Mouse (Mus musculus) liver, postnatal 0 days (tissue): Measurements from ENCODE around the gene H2-T22. TPM values are rescaled to one million over a fixed set of nuclear protein-coding genes. Genes with fewer than 3 reads are reported as not detected.
"Not testable (repeated sequence)": the region's sequence is repeated elsewhere in the genome, so short reads cannot be mapped to it uniquely, and the experiment has no call there.

Experiments
- ATAC-seq: fragments of 200-750 bp; cut with Nextera tagmentation; 2 replicates; pipeline ENCODE4 v1.8.0; 2017; ENCODE audit warnings: mild to moderate bottlenecking, moderate library complexity
- DNase-seq: peaks from one replicate; pipeline ENCODE4 v3.0.0-alpha.2; 2016
- H3K27ac ChIP-seq: fragments of 300-500 bp; sonication (generic); 2 replicates; pipeline ENCODE4 v1.5.1; 2014; ENCODE audit warnings: antibody characterized with exemption, moderate library complexity, mild to moderate bottlenecking, low read depth
- H3K27me3 ChIP-seq: fragments of 300-500 bp; sonication (generic); 2 replicates; pipeline ENCODE4 v1.6.1; 2014; ENCODE audit warnings: low read length, control low read depth, mixed read lengths; ENCODE audit not compliant: insufficient read depth
- H3K36me3 ChIP-seq: fragments of 300-500 bp; sonication (generic); replicated peaks from 2 replicates; pipeline ENCODE4 v1.6.1; 2014; ENCODE audit warnings: mild to moderate bottlenecking, control low read depth, low read length, moderate library complexity, mixed read lengths; ENCODE audit not compliant: insufficient read depth
- H3K4me1 ChIP-seq: fragments of 300-500 bp; sonication (generic); 2 replicates; pipeline ENCODE4 v1.6.1; 2014; ENCODE audit warnings: antibody characterized with exemption, mild to moderate bottlenecking, control low read depth; ENCODE audit not compliant: insufficient read depth
- H3K4me2 ChIP-seq: fragments of 300-500 bp; sonication (generic); 2 replicates; pipeline ENCODE4 v1.6.1; 2014; ENCODE audit warnings: low read depth, mild to moderate bottlenecking, low read length, moderate library complexity, mixed read lengths
- H3K4me3 ChIP-seq: fragments of 300-500 bp; sonication (generic); 2 replicates; pipeline ENCODE4 v1.5.1; 2014; ENCODE audit warnings: low read depth, low read length
- H3K9ac ChIP-seq: fragments of 300-500 bp; sonication (generic); replicated peaks from 2 replicates; pipeline ENCODE4 v1.6.1; 2014; ENCODE audit warnings: mild to moderate bottlenecking, moderate library complexity
- H3K9me3 ChIP-seq: fragments of 300-500 bp; sonication (generic); 2 replicates; pipeline ENCODE4 v1.6.1; 2016; ENCODE audit warnings: mild to moderate bottlenecking, control low read depth, low read length, mixed read lengths
- CTCF ChIP-seq: sonication (generic); IDR thresholded peaks from 2 replicates; pipeline ENCODE4 v1.5.1; 2016; ENCODE audit warnings: antibody characterized with exemption, low read depth
- EP300 ChIP-seq: IDR thresholded peaks from 2 replicates; pipeline ENCODE4 v1.6.1; 2016; ENCODE audit warnings: antibody characterized with exemption, low read depth, mild to moderate bottlenecking
- WGBS: fragments of 180-500 bp; shearing (Covaris S2); extraction: QIAGEN DNeasy Blood & Tissue Kit; methylation state at CpG from one replicate; pipeline ENCODE4 v1.1.7; 2014; ENCODE audit not compliant: insufficient replicate concordance; 5-methylcytosine and 5-hydroxymethylcytosine counted together
- polyA plus RNA-seq: library from polyadenylated mRNA; unstranded; fragments of >200 nt; fragmentation: Nextera tagmentation; extraction: Ambion mirVana; gene quantifications from 2 replicates; pipeline ENCODE4 v1.2.1, GENCODE M21; 2015

H2-T22 gene
- polyA plus RNA-seq, 1 experiment from 2014 or later: 17.1 TPM

- H3K27me3 ChIP-seq, H3K36me3 ChIP-seq, H3K9ac ChIP-seq, H3K4me2 ChIP-seq, H3K9me3 ChIP-seq, H3K4me3 ChIP-seq: not testable (repeated sequence)
- Histone ChIP-seq H3K27ac (peak overlapping the region; percentile 78), H3K4me1 (peaks cover 14% of the 10 kb centered on the region)
- 31% methylated on average over 3 of the region's 3 CpGs for WGBS
- DNase-seq: peak; percentile 63
- ATAC-seq: peak; percentile 83
- peak; percentile 76 for TF ChIP-seq CTCF
Measured at GRCm38 (mm10) chr17:36035010-36035638, 7.4 kb downstream of the H2-T22 start.

GRCm38 (mm10) chr17:36034524-36034923 lies 8.0 kb downstream of the H2-T22 start:
- H3K9me3 ChIP-seq, H3K4me3 ChIP-seq, H3K27me3 ChIP-seq, H3K9ac ChIP-seq, H3K36me3 ChIP-seq, DNase-seq: not testable (repeated sequence)
- peaks cover 16% of the 10 kb centered on the region for H3K4me1 ChIP-seq
- 60% methylated on average over 3 of the region's 3 CpGs for WGBS
- ATAC-seq: peak; percentile 46
- 0 out of 2 replicates have a peak overlapping the region, but pooled peaks have one; percentile 18 for H3K4me2 ChIP-seq
- peak overlapping the region; percentile 78 for H3K27ac ChIP-seq

GRCm38 (mm10) chr17:36032351-36032875 lies 10.1 kb downstream of the H2-T22 start, which contains the start of gene H2-T23:
Gene H2-T23, minus strand, starts transcription at chr17:36032855.
- H3K27ac ChIP-seq: peak within 1 kb of the TSS; percentile 84
- H3K9me3 ChIP-seq, H3K27me3 ChIP-seq, H3K36me3 ChIP-seq: not testable (repeated sequence)
- H3K4me1 ChIP-seq: peaks cover 16% of the 10 kb centered on the region
- ATAC-seq (peak; percentile 53), DNase-seq (peak; percentile 76)
- H3K9ac ChIP-seq: peak within 1 kb of the TSS; percentile 86
- peak within 1 kb of the TSS; percentile 84 for H3K4me2 ChIP-seq
- under 1% methylated on average over 24 of the region's 25 CpGs for WGBS
- H3K4me3 ChIP-seq: peak within 1 kb of the TSS; percentile 76

GRCm38 (mm10) chr17:36031583-36032331 lies 10.8 kb downstream of the H2-T22 start:
- peak overlapping the region; percentile 76 for H3K4me3 ChIP-seq
- H3K9ac ChIP-seq: peak overlapping the region; percentile 86
- H3K9me3 ChIP-seq, H3K27me3 ChIP-seq, H3K36me3 ChIP-seq: not testable (repeated sequence)
- DNase-seq: peak; percentile 49
- WGBS: 2% methylated on average over 40 of the region's 40 CpGs
- H3K27ac ChIP-seq: peak overlapping the region; percentile 84
- peaks cover 16% of the 10 kb centered on the region for H3K4me1 ChIP-seq
- TF ChIP-seq CTCF: peak; percentile 67
- peak; percentile 38 for ATAC-seq
- H3K4me2 ChIP-seq: peak overlapping the region; percentile 84

GRCm38 (mm10) chr17:36030703-36031582 lies 11.6 kb downstream of the H2-T22 start:
- H3K4me3 ChIP-seq: peak overlapping the region; percentile 76

GRCm38 (mm10) chr17:36030046-36030702 lies 12.4 kb downstream of the H2-T22 start:
- 67% methylated on average over 1 of the region's 4 CpGs for WGBS
- H3K27ac ChIP-seq: 0 out of 2 replicates have a peak overlapping the region, but pooled peaks have one; percentile 29
- H3K9me3 ChIP-seq, H3K36me3 ChIP-seq, H3K4me3 ChIP-seq, H3K9ac ChIP-seq, H3K27me3 ChIP-seq: not testable (repeated sequence)
- DNase-seq (peak; percentile 37), ATAC-seq (peak; percentile 26)
- H3K4me2 ChIP-seq: 0 out of 2 replicates have a peak overlapping the region, but pooled peaks have one; percentile 26
- peak; percentile 72 for TF ChIP-seq EP300
- peaks cover 18% of the 10 kb centered on the region for H3K4me1 ChIP-seq

More at GRCm38 (mm10) chr17:36030703-36031582, 11.6 kb downstream of the H2-T22 start:
- H3K4me2 ChIP-seq: peak overlapping the region; percentile 84
- ATAC-seq, H3K9me3 ChIP-seq, H3K36me3 ChIP-seq, H3K27me3 ChIP-seq, DNase-seq: not testable (repeated sequence)
- peak overlapping the region; percentile 84 for H3K27ac ChIP-seq
- H3K4me1 ChIP-seq: peaks cover 16% of the 10 kb centered on the region
- 69% methylated on average over 8 of the region's 8 CpGs for WGBS
- peak overlapping the region; percentile 86 for H3K9ac ChIP-seq
